9 mouse cellular contexts compared by ENCODE assay signal in the genomic region with DNA sequence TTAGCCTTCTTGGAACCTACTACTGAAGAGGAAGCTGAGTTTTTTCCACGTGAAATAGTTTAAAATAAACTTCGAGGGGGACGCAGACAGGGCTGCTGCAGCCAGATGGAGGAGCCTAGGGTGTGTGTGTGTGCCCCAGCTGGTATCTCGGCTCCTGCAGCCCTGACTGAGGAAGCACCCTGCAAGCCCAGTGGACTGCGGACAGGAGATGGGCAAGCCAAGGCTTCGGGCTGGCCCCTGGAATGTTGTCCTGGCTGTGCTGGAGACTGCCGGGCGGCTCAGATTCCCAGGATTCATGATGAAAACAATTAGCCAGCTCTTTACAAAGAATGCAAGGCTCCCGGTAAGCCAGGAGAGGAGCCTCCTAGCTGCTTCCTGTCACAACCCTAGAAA. TPM values are rescaled to one million over a fixed set of nuclear protein-coding genes. Genes with fewer than 3 reads are reported as not detected.
A peak's percentile ranks its signal among the peaks of the same experiment; 100 is the strongest.
DNase-seq lines count a peak whose midpoint lies in the region; ATAC-seq and TF ChIP-seq lines count a peak whose summit lies in the region.
"Had no signal": no experiment of that assay in that cellular context is flagged by ENCODE, and none has a peak within 500 bp of the region (broad histone marks: within the 10 kb centered on the region; RNA-seq: fewer than 3 reads in every experiment).

No protein-coding gene starts in this region.

- DNase-seq in left cerebral cortex, adult 2 months (ENCODE audit: extremely low spot score in 1 of 2, low spot score in 2 of 2), result peak in 1 of 2 experiments; percentile 24
- DNase-seq in left cerebral cortex, postnatal 4 days, result no peak
- DNase-seq in heart, adult 11 months, result peak; percentile 97
- DNase-seq in retina, embryonic 14.5 days (ENCODE audit: low spot score), result peak; percentile 55
- no peak for DNase-seq in testis, postnatal 14 days (ENCODE audit: low spot score)
- no peak for DNase-seq in natural killer cell, adult 2 months (ENCODE audit: low spot score in 2 of 2)
- no peak for DNase-seq in adrenal gland, adult 8-10 months

- H3K27ac ChIP-seq in left cerebral cortex, adult 2 months, result peak overlapping the region; percentile 72
- peak overlapping the region; percentile 50 for H3K27ac ChIP-seq in kidney, embryonic 16.5 days (ENCODE audit: low read length)

- H3K9ac ChIP-seq in kidney, embryonic 16.5 days (replicated peaks; ENCODE audit: low read length), result 0 out of 2 replicates have a peak overlapping the region, but pooled peaks have one; percentile 33

- no peak for TF ChIP-seq CTCF in left cerebral cortex, adult 2 months (IDR thresholded peaks at IDR 0.05)

- no peak overlapping the region for H3K4me2 ChIP-seq in kidney, embryonic 16.5 days (replicated peaks; ENCODE audit: low read depth, low read length)

- no peak overlapping the region for H3K4me3 ChIP-seq in left cerebral cortex, adult 2 months
- H3K4me3 ChIP-seq in kidney, embryonic 16.5 days (ENCODE audit: low read length), result no peak overlapping the region

- H3K36me3 ChIP-seq in kidney, embryonic 16.5 days (ENCODE audit: insufficient read depth, low read length), result no peaks in the 10 kb centered on the region

- ATAC-seq in kidney, embryonic 16.5 days (ENCODE audit: low FRiP score, low TSS enrichment), result no peak

- peaks cover 40% of the 10 kb centered on the region for H3K4me1 ChIP-seq in kidney, embryonic 16.5 days (ENCODE audit: insufficient read depth, low read length)

- intact Hi-C loops in left cerebral cortex, adult 2 months (cut with DNase I), result loop anchor here (5.0 kb wide), 2 partner anchors 74 to 344 kb away; no protein-coding TSS in a partner anchor
- intact Hi-C loops in left cerebral cortex, postnatal 4 days (cut with DNase I), result loop anchor here (10.0 kb wide), 1 partner anchor 347 kb away; no protein-coding TSS in a partner anchor

- WGBS in kidney, embryonic 16.5 days, result 6% methylated on average over 9 of the region's 9 CpGs

- no peaks in the 10 kb centered on the region for H3K9me3 ChIP-seq in kidney, embryonic 16.5 days (ENCODE audit: low read length)

- H3K27me3 ChIP-seq in kidney, embryonic 16.5 days (ENCODE audit: insufficient read depth, low read length), result no peaks in the 10 kb centered on the region

RNA-seq across cellular contexts. Expression of a gene that starts 47.6 kb away (rescaled TPM):
- 10 to 100 TPM; 15.5 to 16.3 TPM for total RNA-seq in left cerebral cortex, adult 2 months (2021)
- 10 to 100 TPM; 34.6 TPM for total RNA-seq in left cerebral cortex, postnatal 4 days (2021)
- 23.1 and 24.3 TPM in 2 replicates for polyA plus RNA-seq in kidney, embryonic 16.5 days (2015; fragmentation: Nextera tagmentation; extraction: Ambion mirVana)
- 10 to 100 TPM; 26.7 to 38.0 (median 29.8) TPM for total RNA-seq in adrenal gland, adult 8-10 months (2022)

RNA-seq across cellular contexts. Expression of a gene that starts 58.6 kb away (rescaled TPM):
- not detected for total RNA-seq in left cerebral cortex, adult 2 months (2021)
- total RNA-seq in left cerebral cortex, postnatal 4 days (2021), result not detected
- not detected in 2 replicates for polyA plus RNA-seq in kidney, embryonic 16.5 days (2015; fragmentation: Nextera tagmentation; extraction: Ambion mirVana)
- total RNA-seq in adrenal gland, adult 8-10 months (2022), result not detected
- total RNA-seq: heart, adult 18-20 months had no signal

Comparison
In these comparisons a context has a peak if more than half of its experiments do, and no peak if none do; other contexts are left out.
1. DNase-seq: peak in heart, adult 11 months (single experiment) and retina, embryonic 14.5 days (single experiment); none in left cerebral cortex, postnatal 4 days (single experiment), testis, postnatal 14 days (single experiment), natural killer cell, adult 2 months (0 of 2) and adrenal gland, adult 8-10 months (single experiment).